Mouse (Mus musculus) hindbrain, embryonic 13.5 days (tissue): Measurements from ENCODE around the gene Ceacam1. TPM values are rescaled to one million over a fixed set of nuclear protein-coding genes. Genes with fewer than 3 reads are reported as not detected.

Experiments used
- ATAC-seq: fragments of 200-750 bp; cut with Nextera tagmentation; 2 replicates; pipeline ENCODE4 v1.8.0; 2017; ENCODE audit warnings: moderate TSS enrichment; ENCODE audit not compliant: low FRiP score
- H3K27ac ChIP-seq: fragments of 300-500 bp; sonication (generic); 2 replicates; pipeline ENCODE4 v1.5.1; 2015; ENCODE audit warnings: inconsistent platforms, mild to moderate bottlenecking, moderate library complexity
- H3K27me3 ChIP-seq: fragments of 300-500 bp; sonication (generic); 2 replicates; pipeline ENCODE4 v1.6.1; 2015; ENCODE audit warnings: mild to moderate bottlenecking, inconsistent platforms
- H3K36me3 ChIP-seq: fragments of 300-500 bp; sonication (generic); 2 replicates; pipeline ENCODE4 v1.6.1; 2015; ENCODE audit warnings: mild to moderate bottlenecking, inconsistent platforms
- H3K4me1 ChIP-seq: fragments of 300-500 bp; sonication (generic); replicated peaks from 2 replicates; pipeline ENCODE4 v1.6.1; 2015; ENCODE audit warnings: inconsistent platforms
- H3K4me2 ChIP-seq: fragments of 300-500 bp; sonication (generic); 2 replicates; pipeline ENCODE4 v1.6.1; 2015; ENCODE audit warnings: inconsistent platforms, mild to moderate bottlenecking, moderate library complexity
- H3K4me3 ChIP-seq: fragments of 300-500 bp; sonication (generic); 2 replicates; pipeline ENCODE4 v1.5.1; 2015; ENCODE audit warnings: mild to moderate bottlenecking, inconsistent platforms
- H3K9ac ChIP-seq: fragments of 300-500 bp; sonication (generic); 2 replicates; pipeline ENCODE4 v1.6.1; 2015; ENCODE audit warnings: mild to moderate bottlenecking, inconsistent platforms
- H3K9me3 ChIP-seq: fragments of 300-500 bp; sonication (generic); 2 replicates; pipeline ENCODE4 v1.6.1; 2016; ENCODE audit warnings: inconsistent platforms
- WGBS: fragments of 180-500 bp; shearing (Covaris S2); methylation state at CpG from one replicate; pipeline ENCODE4 v1.1.7; 2015; 5-methylcytosine and 5-hydroxymethylcytosine counted together
- polyA plus RNA-seq: library from polyadenylated mRNA; unstranded; fragments of >200 nt; fragmentation: Nextera tagmentation; extraction: Ambion mirVana; gene quantifications from 2 replicates; pipeline ENCODE4 v1.2.1, GENCODE M21; 2015

The Ceacam1 gene
- polyA plus RNA-seq, 1 experiment from 2014 or later = 0.88 TPM

GRCm38 (mm10) chr7:25419536-25419935 is 57.9 kb downstream of the Ceacam1 start:
- 84% methylated on average over 8 of the region's 8 CpGs for WGBS
- H3K4me1 ChIP-seq = no peaks in the 10 kb centered on the region
- no peak overlapping the region for H3K9ac ChIP-seq
- H3K9me3 ChIP-seq = no peaks in the 10 kb centered on the region
- no peak overlapping the region for H3K27ac ChIP-seq
- no peak overlapping the region for H3K4me3 ChIP-seq
- peaks cover 15% of the 10 kb centered on the region for H3K27me3 ChIP-seq
- H3K36me3 ChIP-seq = no peaks in the 10 kb centered on the region
- ATAC-seq = no peak
- no peak overlapping the region for H3K4me2 ChIP-seq

DNA sequence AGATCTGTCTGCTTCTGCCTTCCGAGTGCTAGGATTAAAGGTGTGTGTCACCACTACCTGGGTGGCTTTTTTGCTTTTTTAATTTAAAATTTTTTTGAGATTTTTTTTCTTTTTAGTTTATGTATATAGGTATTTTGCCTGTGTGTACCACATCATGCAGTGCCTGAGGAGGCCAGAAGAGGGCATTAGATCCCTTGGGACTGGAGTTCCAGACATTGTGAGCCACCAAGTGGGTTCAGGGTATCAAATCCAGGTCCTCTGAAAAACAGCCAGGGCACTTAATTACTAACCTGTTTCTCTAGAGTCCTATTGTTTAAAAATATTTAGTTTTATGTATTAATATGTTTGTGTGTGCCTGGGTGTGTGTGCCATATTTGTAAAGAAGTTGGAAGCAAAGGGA is 59.8 kb downstream of the Ceacam1 start:
- 86% methylated on average over 1 of the region's 1 CpGs for WGBS
- H3K36me3 ChIP-seq = no peaks in the 10 kb centered on the region
- no peaks in the 10 kb centered on the region for H3K9me3 ChIP-seq
- ATAC-seq = no peak
- no peaks in the 10 kb centered on the region for H3K4me1 ChIP-seq
- H3K9ac ChIP-seq = no peak overlapping the region
- no peak overlapping the region for H3K27ac ChIP-seq
- no peak overlapping the region for H3K4me3 ChIP-seq
- H3K27me3 ChIP-seq = peaks cover 9% of the 10 kb centered on the region
- no peak overlapping the region for H3K4me2 ChIP-seq

- Histone ChIP-seq H3K4me2 (no peak within 1 kb of the TSS), H3K9ac (no peak within 1 kb of the TSS), H3K4me3 (no peak within 1 kb of the TSS), H3K4me1 (no peaks in the 10 kb centered on the region), H3K9me3 (no peaks in the 10 kb centered on the region), H3K36me3 (no peaks in the 10 kb centered on the region), H3K27me3 (no peaks in the 10 kb centered on the region), H3K27ac (no peak within 1 kb of the TSS)
- ATAC-seq = no peak
- 48% methylated on average over 7 of the region's 7 CpGs for WGBS
Measured at GRCm38 (mm10) chr7:25412833-25413441, 64.5 kb downstream of the Ceacam1 start, which contains the start of gene Cxcl17. TSS of gene Cxcl17 (minus strand) at chr7:25412886.

DNA sequence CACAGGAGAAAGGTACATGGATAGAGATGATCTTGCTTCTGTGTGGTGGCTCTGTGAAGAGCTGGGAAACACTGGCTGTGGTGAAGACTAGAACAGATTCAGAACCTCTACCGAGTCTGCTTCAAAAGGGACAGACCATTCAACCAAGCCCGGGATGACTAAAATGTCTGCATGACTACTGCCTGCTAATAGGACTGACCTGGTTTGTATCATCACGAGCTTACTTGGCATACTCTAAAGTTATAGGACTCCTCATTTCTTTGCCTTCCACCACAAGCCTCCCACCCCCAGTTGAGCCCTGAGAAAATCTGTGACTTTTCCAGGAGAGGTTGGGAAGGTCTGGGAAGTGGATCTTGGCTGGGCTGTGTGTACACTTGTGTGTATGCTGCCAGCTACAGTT is 65.5 kb downstream of the Ceacam1 start:
- ATAC-seq = no peak
- H3K27me3 ChIP-seq = no peaks in the 10 kb centered on the region
- H3K4me2 ChIP-seq = no peak overlapping the region
- H3K9ac ChIP-seq = no peak overlapping the region
- WGBS = 90% methylated on average over 3 of the region's 3 CpGs
- H3K27ac ChIP-seq = no peak overlapping the region
- no peaks in the 10 kb centered on the region for H3K36me3 ChIP-seq
- no peaks in the 10 kb centered on the region for H3K4me1 ChIP-seq
- no peaks in the 10 kb centered on the region for H3K9me3 ChIP-seq
- H3K4me3 ChIP-seq = no peak overlapping the region

Other genes starting within 250 kb of the Ceacam1 start
- 13.9 and 14.6 TPM in 2 replicates for gene Gsk3a, start 239.8 kb downstream of the Ceacam1 start, polyA plus RNA-seq
- gene Erf, start 226.8 kb downstream of the Ceacam1 start, polyA plus RNA-seq = 4.0 and 4.2 TPM in 2 replicates
- 36.9 and 42.4 TPM in 2 replicates for gene Cic, start 209.9 kb downstream of the Ceacam1 start, polyA plus RNA-seq
- gene Pafah1b3, start 179.6 kb downstream of the Ceacam1 start, polyA plus RNA-seq = 619 and 632 TPM in 2 replicates
- 2.3 TPM in 2 replicates for gene Prr19, start 176.2 kb downstream of the Ceacam1 start, polyA plus RNA-seq
- gene Tmem145, start 171.5 kb downstream of the Ceacam1 start, polyA plus RNA-seq = 49.5 and 50.6 TPM in 2 replicates
- gene Megf8, start 160.4 kb downstream of the Ceacam1 start, polyA plus RNA-seq = 18.7 and 20.4 TPM in 2 replicates
- gene Cnfn, start 107.9 kb downstream of the Ceacam1 start, polyA plus RNA-seq = not detected in 2 replicates
- gene Lipe, start 78.9 kb downstream of the Ceacam1 start, polyA plus RNA-seq = 9.8 and 10.6 TPM in 2 replicates
- gene Cxcl17, start 64.7 kb downstream of the Ceacam1 start, polyA plus RNA-seq = 0.23 and 0.82 TPM in 2 replicates
- 0.12 and 0.16 TPM in 2 replicates for gene Ceacam2, start 62.3 kb upstream of the Ceacam1 start, polyA plus RNA-seq
- gene Erich4, start 138.3 kb upstream of the Ceacam1 start, polyA plus RNA-seq = not detected in 2 replicates
- 35.8 and 42.6 TPM in 2 replicates for gene Dmac2, start 141.8 kb upstream of the Ceacam1 start, polyA plus RNA-seq
- gene B3gnt8, start 149.1 kb upstream of the Ceacam1 start, polyA plus RNA-seq = 1.0 and 1.2 TPM in 2 replicates
- 46.3 and 49.2 TPM in 2 replicates for gene Bckdha, start 181.4 kb upstream of the Ceacam1 start, polyA plus RNA-seq
- gene Exosc5, start 181.6 kb upstream of the Ceacam1 start, polyA plus RNA-seq = 44.7 and 47.1 TPM in 2 replicates
- 15.6 and 16.3 TPM in 2 replicates for gene Tmem91, start 197.6 kb upstream of the Ceacam1 start, polyA plus RNA-seq
- gene B9d2, start 203.2 kb upstream of the Ceacam1 start, polyA plus RNA-seq = 40.0 and 41.5 TPM in 2 replicates
- gene Tgfb1, start 209.4 kb upstream of the Ceacam1 start, polyA plus RNA-seq = 0.85 and 1.2 TPM in 2 replicates
- 33.1 and 33.8 TPM in 2 replicates for gene Ccdc97, start 241.5 kb upstream of the Ceacam1 start, polyA plus RNA-seq